Mouse (Mus musculus) small intestine, adult 2 months (tissue): ENCODE results near the gene Nfe2l1. TPM values are rescaled to one million over a fixed set of nuclear protein-coding genes. Genes with fewer than 3 reads are reported as not detected.
"Not testable (repeated sequence)": the region's sequence is repeated elsewhere in the genome, so short reads cannot be mapped to it uniquely, and the experiment has no call there.

Experiments used
- H3K27ac ChIP-seq: fragments of 200-500 bp; 2 replicates; pipeline ENCODE4 v1.5.1; 2012; ENCODE audit warnings: low read depth, low read length, control low read depth, inconsistent platforms; ENCODE audit not compliant: insufficient read depth
- H3K27me3 ChIP-seq: fragments of 200-500 bp; 2 replicates; pipeline ENCODE4 v1.6.1; 2012; ENCODE audit warnings: mild to moderate bottlenecking, moderate library complexity, low read length, inconsistent platforms; ENCODE audit not compliant: control insufficient read depth, insufficient read depth
- H3K36me3 ChIP-seq: fragments of 200-500 bp; 2 replicates; pipeline ENCODE4 v1.6.1; 2012; ENCODE audit warnings: mild to moderate bottlenecking, low read length, control low read depth, inconsistent platforms; ENCODE audit not compliant: control insufficient read depth, insufficient read depth
- H3K4me1 ChIP-seq: fragments of 200-500 bp; 2 replicates; pipeline ENCODE4 v1.6.1; 2012; ENCODE audit warnings: low read length, inconsistent platforms, mixed read lengths; ENCODE audit not compliant: control insufficient read depth, insufficient read depth, insufficient read length
- H3K4me3 ChIP-seq: fragments of 200-500 bp; 2 replicates; pipeline ENCODE4 v1.5.1; 2012; ENCODE audit warnings: low read depth, mild to moderate bottlenecking, control low read depth, inconsistent platforms, low read length, moderate library complexity
- CTCF ChIP-seq: fragments of 200-500 bp; IDR thresholded peaks from 2 replicates; pipeline ENCODE4 v1.5.1; 2012; ENCODE audit warnings: low read depth, mild to moderate bottlenecking, control low read depth, inconsistent platforms, low read length, moderate library complexity, mixed read lengths; ENCODE audit not compliant: insufficient replicate concordance, insufficient read length; ENCODE audit errors: extremely low read depth
- POLR2A ChIP-seq: fragments of 200-500 bp; IDR thresholded peaks from 2 replicates; pipeline ENCODE4 v1.6.1; 2012; ENCODE audit warnings: low read depth, mild to moderate bottlenecking, control low read depth, inconsistent platforms, low read length, moderate library complexity
- WGBS: fragments of 180-500 bp; shearing (Covaris S2); methylation state at CpG from one replicate; pipeline ENCODE4 v1.1.7; 2018; 5-methylcytosine and 5-hydroxymethylcytosine counted together
- polyA plus RNA-seq: library from polyadenylated mRNA; depleted of rRNA; stranded (reverse); fragments of >200 nt; gene quantifications from 2 replicates; pipeline ENCODE4 v1.2.3, GENCODE M21; 2012

Nfe2l1 gene
- polyA plus RNA-seq, 1 experiment: 87.5 TPM

- no peaks in the 10 kb centered on the region for H3K27me3 ChIP-seq
- WGBS: 90% methylated on average over 5 of the region's 5 CpGs
Observed at GRCm38 (mm10) chr11:96813920-96814319, 15.8 kb downstream of the Nfe2l1 start.

GRCm38 (mm10) chr11:96813455-96813854, 16.3 kb downstream of the Nfe2l1 start:
- peaks cover 51% of the 10 kb centered on the region for H3K36me3 ChIP-seq
- WGBS: 86% methylated on average over 4 of the region's 4 CpGs
- no peaks in the 10 kb centered on the region for H3K27me3 ChIP-seq
- no peak overlapping the region for H3K4me3 ChIP-seq
- H3K27ac ChIP-seq: no peak overlapping the region
- TF ChIP-seq POLR2A (no peak), CTCF (no peak)
- H3K4me1 ChIP-seq: no peaks in the 10 kb centered on the region

More at GRCm38 (mm10) chr11:96813920-96814319, 15.8 kb downstream of the Nfe2l1 start:
- TF ChIP-seq CTCF: no peak
- no peak for TF ChIP-seq POLR2A
- Histone ChIP-seq H3K36me3 (peaks cover 51% of the 10 kb centered on the region), H3K27ac (no peak overlapping the region), H3K4me3 (no peak overlapping the region), H3K4me1 (no peaks in the 10 kb centered on the region)

GRCm38 (mm10) chr11:96811188-96811587, 18.6 kb downstream of the Nfe2l1 start:
- H3K4me1 ChIP-seq, H3K4me3 ChIP-seq, H3K27ac ChIP-seq, H3K27me3 ChIP-seq: not testable (repeated sequence)
- H3K36me3 ChIP-seq: peaks cover 44% of the 10 kb centered on the region
- WGBS: 95% methylated on average over 1 of the region's 1 CpGs

GRCm38 (mm10) chr11:96809562-96810235, 20.1 kb downstream of the Nfe2l1 start:
- no peak overlapping the region for H3K4me3 ChIP-seq
- H3K27me3 ChIP-seq: no peaks in the 10 kb centered on the region
- no peak for TF ChIP-seq POLR2A
- TF ChIP-seq CTCF: no peak
- no peak overlapping the region for H3K27ac ChIP-seq
- H3K36me3 ChIP-seq: peaks cover 42% of the 10 kb centered on the region
- WGBS: 91% methylated on average over 6 of the region's 6 CpGs
- H3K4me1 ChIP-seq: no peaks in the 10 kb centered on the region

GRCm38 (mm10) chr11:96808066-96808465, 21.7 kb downstream of the Nfe2l1 start:
- TF ChIP-seq POLR2A (no peak), CTCF (no peak)
- no peak overlapping the region for H3K27ac ChIP-seq
- peaks cover 45% of the 10 kb centered on the region for H3K36me3 ChIP-seq
- no peaks in the 10 kb centered on the region for H3K4me1 ChIP-seq
- H3K4me3 ChIP-seq: no peak overlapping the region
- WGBS: 42% methylated on average over 1 of the region's 1 CpGs
- H3K27me3 ChIP-seq: no peaks in the 10 kb centered on the region

- Histone ChIP-seq H3K27ac (no peak overlapping the region), H3K4me1 (no peaks in the 10 kb centered on the region), H3K36me3 (peaks cover 52% of the 10 kb centered on the region), H3K4me3 (no peak overlapping the region), H3K27me3 (no peaks in the 10 kb centered on the region)
- 83% methylated on average over 5 of the region's 5 CpGs for WGBS
- TF ChIP-seq CTCF (no peak), POLR2A (no peak)
Observed at GRCm38 (mm10) chr11:96805606-96806005, 24.2 kb downstream of the Nfe2l1 start.

- WGBS: 92% methylated on average over 2 of the region's 2 CpGs
- Histone ChIP-seq H3K4me3 (no peak overlapping the region), H3K36me3 (peaks cover 24% of the 10 kb centered on the region), H3K4me1 (peaks cover 4% of the 10 kb centered on the region; the same call in 1 of the 2 replicates), H3K27ac (no peak overlapping the region), H3K27me3 (no peaks in the 10 kb centered on the region)
- TF ChIP-seq POLR2A: no peak
Observed at GRCm38 (mm10) chr11:96799511-96799910, 30.3 kb downstream of the Nfe2l1 start.

GRCm38 (mm10) chr11:96796586-96796985, 33.2 kb downstream of the Nfe2l1 start:
- TF ChIP-seq POLR2A: no peak
- H3K4me3 ChIP-seq: no peak overlapping the region
- peaks cover 4% of the 10 kb centered on the region; the same call in 1 of the 2 replicates for H3K4me1 ChIP-seq
- 40% methylated on average over 1 of the region's 1 CpGs for WGBS
- no peak overlapping the region for H3K27ac ChIP-seq
- H3K27me3 ChIP-seq: no peaks in the 10 kb centered on the region
- H3K36me3 ChIP-seq: peaks cover 11% of the 10 kb centered on the region
